Mouse (Mus musculus): Measurements from ENCODE around the gene Akap6. TPM values are rescaled to one million over a fixed set of nuclear protein-coding genes. Genes with fewer than 3 reads are reported as not detected.

Akap6 gene
- total and polyA plus RNA-seq, 3 experiments: 0.12 to 0.42 (median 0.33) TPM

DNA sequence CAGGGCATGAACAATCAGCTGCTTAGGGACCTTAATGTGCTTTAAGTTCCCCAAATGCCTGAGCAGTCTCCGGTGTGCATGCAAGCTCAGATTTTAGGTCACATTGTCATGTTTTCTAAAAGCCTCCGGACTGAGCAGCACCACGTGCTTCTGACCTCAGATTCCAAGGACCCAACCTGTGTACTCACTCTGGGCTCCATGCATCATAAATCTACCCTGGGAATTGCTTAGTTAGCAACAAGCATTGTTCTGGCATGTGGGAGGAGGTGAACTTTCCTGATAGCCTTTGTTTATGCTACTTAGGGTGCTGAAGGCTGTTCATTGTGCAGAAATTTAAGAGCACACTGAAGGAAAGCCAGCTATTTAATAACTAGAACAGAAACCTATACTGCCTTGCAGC lies 313.2 kb downstream of the Akap6 start:
- Histone ChIP-seq H3K79me2 (replicated peaks; ENCODE audit: control insufficient read depth, extremely low read depth, insufficient read depth, poor library complexity, severe bottlenecking) (no peaks in the 10 kb centered on the region), H3K4me1 (ENCODE audit: control insufficient read depth in 1 of 2, insufficient read depth in 2 of 2) (peaks cover 0 to 4% of the 10 kb centered on the region in 2 experiments; a peak in 1 of 4 replicates), H3K9me3 (replicated peaks; ENCODE audit: low read length) (no peaks in the 10 kb centered on the region), H3K9ac (ENCODE audit: insufficient read depth, low read depth) (no peak overlapping the region), H3K27ac (ENCODE audit: insufficient read depth, low read depth) (no peak overlapping the region), H3K36me3 (replicated peaks in 1 of 2; ENCODE audit: control insufficient read depth in 1 of 2, insufficient read depth in 1 of 2, low read length in 1 of 2) (no peaks in the 10 kb centered on the region), H3K4me2 (ENCODE audit: insufficient read depth, low read depth, poor library complexity, severe bottlenecking) (no peak overlapping the region), H3K4me3 (replicated peaks in 1 of 3; ENCODE audit: low read depth in 2 of 3, low read length in 2 of 3, poor library complexity in 1 of 3) (no peak overlapping the region), H3K27me3 (replicated peaks) (no peaks in the 10 kb centered on the region)
- dilution Hi-C loops (cut with MboI; ENCODE audit: extremely low pct_ligation_motif_present, extremely low pct_unique_long_range_greater_than_20kb, low sequenced_read_pairs) (no loop called here), in situ Hi-C loops (cut with MboI; ENCODE audit: low pct_ligation_motif_present, low pct_unique_long_range_greater_than_20kb, low sequenced_read_pairs) (no loop called here)
- DNase-seq (ENCODE audit: extremely low read depth): no peak
- TF ChIP-seq ZMIZ1 (IDR thresholded peaks at IDR 0.05; ENCODE audit: low read depth, low read length): no peak
- TF ChIP-seq EP300 (IDR thresholded peaks at IDR 0.05; ENCODE audit: low read length): no peak
- no peak for TF ChIP-seq USF1 (IDR thresholded peaks at IDR 0.05; ENCODE audit: low read depth, low read length)
- TF ChIP-seq KAT2A (IDR thresholded peaks at IDR 0.05; ENCODE audit: insufficient replicate concordance, low read length): no peak
- no peak for TF ChIP-seq MAFK (IDR thresholded peaks at IDR 0.05; ENCODE audit: insufficient replicate concordance, low read length)
- TF ChIP-seq ETS1 (conservative IDR thresholded peaks at IDR 0.05; ENCODE audit: low read depth, low read length): no peak
- no peak for TF ChIP-seq CHD2 (IDR thresholded peaks at IDR 0.05; ENCODE audit: low read length)
- no peak for TF ChIP-seq NELFE (IDR thresholded peaks at IDR 0.05; ENCODE audit: low read depth, low read length)
- TF ChIP-seq ZC3H11A (IDR thresholded peaks at IDR 0.05; ENCODE audit: low read depth, low read length): no peak
- no peak for TF ChIP-seq GABPA (IDR thresholded peaks at IDR 0.05; ENCODE audit: insufficient replicate concordance, low read depth, low read length)
- no peak for TF ChIP-seq USF2 (conservative IDR thresholded peaks at IDR 0.05; ENCODE audit: low read depth, low read length)
- no peak for TF ChIP-seq MAZ (IDR thresholded peaks at IDR 0.05; ENCODE audit: low read depth, low read length)
- TF ChIP-seq TCF12 (IDR thresholded peaks at IDR 0.05; ENCODE audit: low read depth, low read length): no peak
- TF ChIP-seq SIN3A (IDR thresholded peaks at IDR 0.05; ENCODE audit: low read length): no peak
- no peak for TF ChIP-seq TBP (conservative IDR thresholded peaks at IDR 0.05; ENCODE audit: low read depth, low read length)
- TF ChIP-seq JUND (conservative IDR thresholded peaks at IDR 0.05; ENCODE audit: low read depth, low read length): no peak
- no peak for TF ChIP-seq UBTF (IDR thresholded peaks at IDR 0.05; ENCODE audit: low read depth, low read length)

DNA sequence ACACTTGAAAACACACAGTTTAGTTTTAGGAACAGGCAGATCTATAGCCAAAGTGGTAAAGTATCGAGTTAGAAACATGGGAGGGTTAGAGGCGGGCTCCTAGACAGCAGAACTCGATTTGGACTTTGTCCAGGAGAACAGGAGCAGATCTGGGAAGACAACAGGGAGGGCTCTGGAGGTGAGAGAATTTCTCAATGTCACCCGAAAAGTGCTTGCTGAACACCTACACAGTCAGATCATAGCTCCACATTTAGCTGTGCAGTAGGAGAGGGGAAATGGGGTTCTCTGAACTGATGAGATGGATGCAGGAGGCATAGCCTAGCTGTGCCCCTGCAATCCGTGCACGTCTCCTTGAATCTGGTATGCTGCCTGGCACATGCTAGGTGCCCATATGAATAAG lies 315.4 kb downstream of the Akap6 start:
- in situ Hi-C loops (cut with MboI; ENCODE audit: low pct_ligation_motif_present, low pct_unique_long_range_greater_than_20kb, low sequenced_read_pairs): no loop called here
- Histone ChIP-seq H3K9me3 (replicated peaks; ENCODE audit: low read length) (no peaks in the 10 kb centered on the region), H3K27ac (ENCODE audit: insufficient read depth, low read depth) (no peak overlapping the region), H3K27me3 (replicated peaks) (no peaks in the 10 kb centered on the region), H3K9ac (ENCODE audit: insufficient read depth, low read depth) (no peak overlapping the region), H3K4me2 (ENCODE audit: insufficient read depth, low read depth, poor library complexity, severe bottlenecking) (no peak overlapping the region), H3K79me2 (replicated peaks; ENCODE audit: control insufficient read depth, extremely low read depth, insufficient read depth, poor library complexity, severe bottlenecking) (no peaks in the 10 kb centered on the region), H3K36me3 (replicated peaks in 1 of 2; ENCODE audit: control insufficient read depth in 1 of 2, insufficient read depth in 1 of 2, low read length in 1 of 2) (no peaks in the 10 kb centered on the region), H3K4me1 (ENCODE audit: control insufficient read depth in 1 of 2, insufficient read depth in 2 of 2) (peaks cover 0 to 4% of the 10 kb centered on the region in 2 experiments; a peak in 1 of 4 replicates), H3K4me3 (replicated peaks in 1 of 3; ENCODE audit: low read depth in 2 of 3, low read length in 2 of 3, poor library complexity in 1 of 3) (no peak overlapping the region)
- TF ChIP-seq USF2 (conservative IDR thresholded peaks at IDR 0.05; ENCODE audit: low read depth, low read length): no peak
- no peak for TF ChIP-seq IRF4 (IDR thresholded peaks at IDR 0.05; ENCODE audit: low read depth, low read length)
- TF ChIP-seq RAD21 (IDR thresholded peaks at IDR 0.05; ENCODE audit: low read depth, low read length): no peak
- TF ChIP-seq SIN3A (IDR thresholded peaks at IDR 0.05; ENCODE audit: low read length): no peak
- no peak for TF ChIP-seq ZC3H11A (IDR thresholded peaks at IDR 0.05; ENCODE audit: low read depth, low read length)
- no peak for TF ChIP-seq POLR2AphosphoS2 (IDR thresholded peaks at IDR 0.05; ENCODE audit: low read depth, low read length)
- TF ChIP-seq BHLHE40 (IDR thresholded peaks at IDR 0.05; ENCODE audit: low read depth, low read length): no peak
- TF ChIP-seq JUN (IDR thresholded peaks at IDR 0.05; ENCODE audit: insufficient read depth, low read depth, low read length): no peak
- no peak for TF ChIP-seq CHD1 (IDR thresholded peaks at IDR 0.05; ENCODE audit: low read depth, low read length)
- no peak for TF ChIP-seq TCF12 (IDR thresholded peaks at IDR 0.05; ENCODE audit: low read depth, low read length)
- no peak for TF ChIP-seq UBTF (IDR thresholded peaks at IDR 0.05; ENCODE audit: low read depth, low read length)
- no peak for TF ChIP-seq MEF2A (IDR thresholded peaks at IDR 0.05; ENCODE audit: borderline replicate concordance, low read depth, low read length)
- no peak for TF ChIP-seq HCFC1 (IDR thresholded peaks at IDR 0.05; ENCODE audit: low read depth, low read length)
- TF ChIP-seq E2F4 (IDR thresholded peaks at IDR 0.05; ENCODE audit: insufficient replicate concordance, low read depth, low read length): no peak
- no peak for TF ChIP-seq USF1 (IDR thresholded peaks at IDR 0.05; ENCODE audit: low read depth, low read length)
- TF ChIP-seq SMC3 (IDR thresholded peaks at IDR 0.05; ENCODE audit: low read depth, low read length): no peak
- TF ChIP-seq ZNF384 (IDR thresholded peaks at IDR 0.05; ENCODE audit: low read depth, low read length): no peak
- TF ChIP-seq PAX5 (IDR thresholded peaks at IDR 0.05; ENCODE audit: low read length): no peak
- TF ChIP-seq KAT2A (IDR thresholded peaks at IDR 0.05; ENCODE audit: insufficient replicate concordance, low read length): no peak
- TF ChIP-seq ETS1 (conservative IDR thresholded peaks at IDR 0.05; ENCODE audit: low read depth, low read length): no peak
- dilution Hi-C loops (cut with MboI; ENCODE audit: extremely low pct_ligation_motif_present, extremely low pct_unique_long_range_greater_than_20kb, low sequenced_read_pairs): no loop called here
- no peak for DNase-seq (ENCODE audit: extremely low read depth)
